Mouse (Mus musculus): Measurements from ENCODE around the gene Slx1b. TPM values are rescaled to one million over a fixed set of nuclear protein-coding genes. Genes with fewer than 3 reads are reported as not detected.

Gene Slx1b
- polyA plus RNA-seq, 1 experiment from 2014 or later, result 9.5 TPM

GRCm38 (mm10) chr7:126665269-126665668 lies 30.3 kb downstream of the Slx1b start:
- Histone ChIP-seq H3K4me3 (ENCODE audit: low read length) (no peak overlapping the region), H3K27me3 (ENCODE audit: insufficient read depth, low read length) (no peaks in the 10 kb centered on the region), H3K4me2 (replicated peaks; ENCODE audit: low read depth, low read length) (no peak overlapping the region), H3K4me1 (ENCODE audit: insufficient read depth, low read length) (no peaks in the 10 kb centered on the region), H3K27ac (ENCODE audit: low read length) (no peak overlapping the region), H3K36me3 (ENCODE audit: insufficient read depth, low read length) (peaks cover 15% of the 10 kb centered on the region), H3K9me3 (ENCODE audit: low read length) (no peaks in the 10 kb centered on the region), H3K9ac (replicated peaks; ENCODE audit: low read length) (no peak overlapping the region)
- WGBS, result 89% methylated on average over 3 of the region's 3 CpGs
- no peak for ATAC-seq (ENCODE audit: low FRiP score, low TSS enrichment)

GRCm38 (mm10) chr7:126663646-126664045 lies 31.9 kb downstream of the Slx1b start:
- Histone ChIP-seq H3K4me2 (replicated peaks; ENCODE audit: low read depth, low read length) (no peak overlapping the region), H3K27me3 (ENCODE audit: insufficient read depth, low read length) (no peaks in the 10 kb centered on the region), H3K27ac (ENCODE audit: low read length) (no peak overlapping the region), H3K9ac (replicated peaks; ENCODE audit: low read length) (no peak overlapping the region), H3K9me3 (ENCODE audit: low read length) (no peaks in the 10 kb centered on the region), H3K4me1 (ENCODE audit: insufficient read depth, low read length) (no peaks in the 10 kb centered on the region), H3K4me3 (ENCODE audit: low read length) (no peak overlapping the region), H3K36me3 (ENCODE audit: insufficient read depth, low read length) (peaks cover 15% of the 10 kb centered on the region)
- 0 out of 2 replicates have a peak, but pooled peaks have one; percentile 39 for ATAC-seq (ENCODE audit: low FRiP score, low TSS enrichment)
- WGBS, result 57% methylated on average over 8 of the region's 8 CpGs

GRCm38 (mm10) chr7:126659771-126660170 lies 35.8 kb downstream of the Slx1b start:
- no peaks in the 10 kb centered on the region for H3K27me3 ChIP-seq (ENCODE audit: insufficient read depth, low read length)
- no peak overlapping the region for H3K27ac ChIP-seq (ENCODE audit: low read length)
- H3K4me2 ChIP-seq (replicated peaks; ENCODE audit: low read depth, low read length), result no peak overlapping the region
- no peak overlapping the region for H3K9ac ChIP-seq (replicated peaks; ENCODE audit: low read length)
- H3K4me1 ChIP-seq (ENCODE audit: insufficient read depth, low read length), result no peaks in the 10 kb centered on the region
- H3K36me3 ChIP-seq (ENCODE audit: insufficient read depth, low read length), result peaks cover under 1% of the 10 kb centered on the region
- H3K9me3 ChIP-seq (ENCODE audit: low read length), result no peaks in the 10 kb centered on the region
- ATAC-seq (ENCODE audit: low FRiP score, low TSS enrichment), result no peak
- 86% methylated on average over 3 of the region's 3 CpGs for WGBS
- no peak overlapping the region for H3K4me3 ChIP-seq (ENCODE audit: low read length)

GRCm38 (mm10) chr7:126657522-126657921 lies 38.1 kb downstream of the Slx1b start:
- no peaks in the 10 kb centered on the region for H3K27me3 ChIP-seq (ENCODE audit: insufficient read depth, low read length)
- H3K27ac ChIP-seq (ENCODE audit: low read length), result no peak overlapping the region
- H3K36me3 ChIP-seq (ENCODE audit: insufficient read depth, low read length), result no peaks in the 10 kb centered on the region
- H3K4me3 ChIP-seq (ENCODE audit: low read length), result no peak overlapping the region
- H3K4me1 ChIP-seq (ENCODE audit: insufficient read depth, low read length), result no peaks in the 10 kb centered on the region
- no peak for ATAC-seq (ENCODE audit: low FRiP score, low TSS enrichment)
- H3K9me3 ChIP-seq (ENCODE audit: low read length), result no peaks in the 10 kb centered on the region
- H3K4me2 ChIP-seq (replicated peaks; ENCODE audit: low read depth, low read length), result no peak overlapping the region
- 91% methylated on average over 1 of the region's 1 CpGs for WGBS
- no peak overlapping the region for H3K9ac ChIP-seq (replicated peaks; ENCODE audit: low read length)

GRCm38 (mm10) chr7:126655695-126656094 lies 39.9 kb downstream of the Slx1b start:
- 75% methylated on average over 3 of the region's 3 CpGs for WGBS
- peak overlapping the region; percentile 36 for H3K27ac ChIP-seq (ENCODE audit: low read length)

GRCm38 (mm10) chr7:126653991-126654390 lies 41.6 kb downstream of the Slx1b start:
- no peak overlapping the region for H3K27ac ChIP-seq (ENCODE audit: low read length)
- no peak overlapping the region for H3K4me2 ChIP-seq (replicated peaks; ENCODE audit: low read depth, low read length)
- no peak overlapping the region for H3K9ac ChIP-seq (replicated peaks; ENCODE audit: low read length)
- H3K27me3 ChIP-seq (ENCODE audit: insufficient read depth, low read length), result no peaks in the 10 kb centered on the region
- H3K9me3 ChIP-seq (ENCODE audit: low read length), result no peaks in the 10 kb centered on the region
- H3K4me1 ChIP-seq (ENCODE audit: insufficient read depth, low read length), result peaks cover 6% of the 10 kb centered on the region
- no peak overlapping the region for H3K4me3 ChIP-seq (ENCODE audit: low read length)
- no peak for ATAC-seq (ENCODE audit: low FRiP score, low TSS enrichment)
- WGBS, result 68% methylated on average over 2 of the region's 2 CpGs
- no peaks in the 10 kb centered on the region for H3K36me3 ChIP-seq (ENCODE audit: insufficient read depth, low read length)

More at GRCm38 (mm10) chr7:126655695-126656094, 39.9 kb downstream of the Slx1b start:
- no peak for ATAC-seq (ENCODE audit: low FRiP score, low TSS enrichment)
- Histone ChIP-seq H3K36me3 (ENCODE audit: insufficient read depth, low read length) (no peaks in the 10 kb centered on the region), H3K9ac (replicated peaks; ENCODE audit: low read length) (no peak overlapping the region), H3K27me3 (ENCODE audit: insufficient read depth, low read length) (no peaks in the 10 kb centered on the region), H3K9me3 (ENCODE audit: low read length) (no peaks in the 10 kb centered on the region), H3K4me2 (replicated peaks; ENCODE audit: low read depth, low read length) (no peak overlapping the region), H3K4me3 (ENCODE audit: low read length) (no peak overlapping the region), H3K4me1 (ENCODE audit: insufficient read depth, low read length) (no peaks in the 10 kb centered on the region)

DNA sequence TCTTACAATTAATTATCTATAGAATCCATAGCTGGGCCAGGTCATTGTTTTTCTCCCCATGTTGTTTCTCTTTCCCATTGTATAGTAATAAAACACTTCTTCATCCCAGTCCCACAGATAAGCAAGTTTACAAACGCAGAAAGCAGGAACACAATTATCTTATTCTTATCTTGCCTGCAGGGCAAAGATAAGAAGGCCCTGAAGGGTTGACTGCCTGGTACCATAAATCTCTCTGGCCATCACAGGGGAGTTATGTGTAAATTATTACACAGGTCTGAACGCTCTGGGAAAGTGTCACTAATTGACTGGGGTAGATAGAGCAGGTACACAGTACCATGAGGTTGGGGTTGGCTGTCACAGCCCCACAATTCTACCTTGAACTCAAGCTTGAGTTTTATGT lies 44.7 kb downstream of the Slx1b start:
- no peak overlapping the region for H3K4me2 ChIP-seq (replicated peaks; ENCODE audit: low read depth, low read length)
- no peak for ATAC-seq (ENCODE audit: low FRiP score, low TSS enrichment)
- WGBS, result 60% methylated on average over 2 of the region's 2 CpGs
- H3K4me1 ChIP-seq (ENCODE audit: insufficient read depth, low read length), result peaks cover 10% of the 10 kb centered on the region
- H3K36me3 ChIP-seq (ENCODE audit: insufficient read depth, low read length), result no peaks in the 10 kb centered on the region
- H3K27ac ChIP-seq (ENCODE audit: low read length), result no peak overlapping the region
- no peak overlapping the region for H3K4me3 ChIP-seq (ENCODE audit: low read length)
- no peaks in the 10 kb centered on the region for H3K9me3 ChIP-seq (ENCODE audit: low read length)
- no peak overlapping the region for H3K9ac ChIP-seq (replicated peaks; ENCODE audit: low read length)
- H3K27me3 ChIP-seq (ENCODE audit: insufficient read depth, low read length), result no peaks in the 10 kb centered on the region

DNA sequence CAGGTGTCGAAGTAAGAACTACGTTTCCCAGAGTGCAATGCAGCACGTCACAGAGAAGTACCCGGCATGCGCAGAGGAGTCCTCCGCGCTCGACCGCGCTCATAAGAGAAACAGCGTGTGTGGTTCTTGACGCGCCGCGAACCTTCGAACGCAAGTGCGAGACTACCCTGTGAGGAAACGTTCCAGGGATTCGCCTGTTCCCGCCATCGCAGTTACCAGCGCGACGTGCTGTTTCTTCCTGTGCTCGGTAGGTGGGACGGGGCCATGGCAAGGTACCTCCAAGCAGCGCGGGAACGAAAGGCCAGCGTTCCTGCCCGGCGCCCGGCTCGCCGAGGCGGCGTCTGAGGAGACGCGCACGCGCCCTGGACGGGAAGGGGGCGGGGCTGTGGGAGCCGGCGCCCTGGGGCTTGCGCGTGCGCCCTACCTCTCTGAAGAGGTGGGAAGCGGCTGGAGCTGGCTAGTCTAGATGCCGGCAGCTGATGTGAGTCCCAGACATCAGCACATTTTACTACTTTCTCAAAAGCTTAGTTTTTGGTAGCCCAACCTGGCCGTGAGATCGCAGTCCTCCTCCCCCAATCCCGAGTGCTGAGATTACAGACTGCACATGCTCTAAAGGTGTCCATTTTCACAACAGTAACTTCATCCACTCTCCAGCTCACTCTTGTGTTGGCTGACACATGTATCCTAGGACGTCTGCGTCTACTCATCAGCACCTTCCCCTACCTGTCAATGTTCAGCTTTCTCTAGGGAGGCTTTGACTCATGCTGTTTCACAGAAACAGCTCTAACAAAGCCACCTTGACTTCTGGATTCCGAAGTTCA lies 46.1 kb downstream of the Slx1b start, which contains the start of gene Sgf29:
Gene Sgf29 (plus strand): TSS at position 79 of the 821 bp plus-strand sequence.
- Histone ChIP-seq H3K27me3 (ENCODE audit: insufficient read depth, low read length) (no peaks in the 10 kb centered on the region), H3K9me3 (ENCODE audit: low read length) (no peaks in the 10 kb centered on the region), H3K36me3 (ENCODE audit: insufficient read depth, low read length) (no peaks in the 10 kb centered on the region), H3K4me2 (replicated peaks; ENCODE audit: low read depth, low read length) (peak within 1 kb of the TSS; percentile 85), H3K4me1 (ENCODE audit: insufficient read depth, low read length) (peaks cover 13% of the 10 kb centered on the region), H3K9ac (replicated peaks; ENCODE audit: low read length) (peak within 1 kb of the TSS; percentile 89), H3K27ac (ENCODE audit: low read length) (peak within 1 kb of the TSS; percentile 97), H3K4me3 (ENCODE audit: low read length) (peak within 1 kb of the TSS; percentile 77)
- WGBS, result 1% methylated on average over 57 of the region's 57 CpGs
- ATAC-seq (ENCODE audit: low FRiP score, low TSS enrichment), result peak; percentile 98

DNA sequence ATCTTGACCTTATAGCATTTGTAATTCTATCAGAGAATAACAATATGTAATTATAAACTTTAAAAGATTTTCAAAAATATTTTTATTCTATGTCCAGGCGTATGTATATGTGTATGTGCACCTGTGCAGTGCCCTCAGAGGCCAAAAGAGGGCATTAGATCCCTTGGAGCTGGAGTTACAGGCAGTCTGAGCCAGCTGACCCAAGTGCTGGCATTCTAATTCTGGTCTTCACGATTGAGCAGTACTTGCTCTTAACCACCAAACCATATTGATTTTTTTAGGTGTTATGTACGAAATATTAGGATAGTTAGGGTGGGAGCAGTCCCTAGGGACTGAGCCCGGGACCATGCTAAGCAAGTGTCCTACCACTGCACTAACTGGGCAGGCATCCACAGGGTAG lies 47.1 kb downstream of the Slx1b start:
- Histone ChIP-seq H3K4me1 (ENCODE audit: insufficient read depth, low read length) (peaks cover 13% of the 10 kb centered on the region), H3K9ac (replicated peaks; ENCODE audit: low read length) (no peak overlapping the region), H3K9me3 (ENCODE audit: low read length) (no peaks in the 10 kb centered on the region), H3K27me3 (ENCODE audit: insufficient read depth, low read length) (no peaks in the 10 kb centered on the region), H3K27ac (ENCODE audit: low read length) (no peak overlapping the region), H3K4me2 (replicated peaks; ENCODE audit: low read depth, low read length) (peak overlapping the region; percentile 85; the same call in 1 of the 2 replicates), H3K4me3 (ENCODE audit: low read length) (peak overlapping the region; percentile 77; the same call in 1 of the 2 replicates), H3K36me3 (ENCODE audit: insufficient read depth, low read length) (no peaks in the 10 kb centered on the region)
- 83% methylated on average over 4 of the region's 4 CpGs for WGBS
- ATAC-seq (ENCODE audit: low FRiP score, low TSS enrichment), result no peak

DNA sequence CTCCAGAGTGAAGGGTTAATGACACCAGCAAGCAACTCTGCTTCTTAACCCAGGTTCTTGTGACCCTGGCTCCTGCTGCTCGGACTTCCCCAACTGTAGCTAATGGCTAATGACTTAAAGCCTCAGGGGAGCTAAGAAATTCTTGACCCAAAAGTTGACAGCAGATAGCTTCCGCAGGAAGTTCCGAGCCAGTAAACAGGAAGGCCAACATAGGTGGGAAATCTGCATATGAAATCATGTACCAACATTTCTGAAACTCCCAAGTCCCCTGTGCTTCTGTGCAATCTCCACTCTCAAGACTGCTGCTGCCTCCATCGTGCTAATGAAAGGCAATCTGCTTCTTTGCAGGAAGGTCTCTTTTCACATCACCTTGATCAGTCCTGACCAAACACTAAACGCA lies 49.9 kb downstream of the Slx1b start:
- H3K27ac ChIP-seq (ENCODE audit: low read length), result peak overlapping the region; percentile 68

More for the DNA sequence above, 49.9 kb downstream of the Slx1b start:
- Histone ChIP-seq H3K36me3 (ENCODE audit: insufficient read depth, low read length) (no peaks in the 10 kb centered on the region), H3K4me2 (replicated peaks; ENCODE audit: low read depth, low read length) (no peak overlapping the region), H3K9ac (replicated peaks; ENCODE audit: low read length) (0 out of 2 replicates have a peak overlapping the region, but pooled peaks have one; percentile 38), H3K27me3 (ENCODE audit: insufficient read depth, low read length) (no peaks in the 10 kb centered on the region), H3K9me3 (ENCODE audit: low read length) (no peaks in the 10 kb centered on the region), H3K4me1 (ENCODE audit: insufficient read depth, low read length) (peaks cover 13% of the 10 kb centered on the region), H3K4me3 (ENCODE audit: low read length) (no peak overlapping the region)
- ATAC-seq (ENCODE audit: low FRiP score, low TSS enrichment), result no peak
- WGBS, result 35% methylated on average over 5 of the region's 5 CpGs

Measured in kidney, embryonic 16.5 days (tissue).